Comparison of ENCODE assay signal across 8 mouse cellular contexts in the genomic region with DNA sequence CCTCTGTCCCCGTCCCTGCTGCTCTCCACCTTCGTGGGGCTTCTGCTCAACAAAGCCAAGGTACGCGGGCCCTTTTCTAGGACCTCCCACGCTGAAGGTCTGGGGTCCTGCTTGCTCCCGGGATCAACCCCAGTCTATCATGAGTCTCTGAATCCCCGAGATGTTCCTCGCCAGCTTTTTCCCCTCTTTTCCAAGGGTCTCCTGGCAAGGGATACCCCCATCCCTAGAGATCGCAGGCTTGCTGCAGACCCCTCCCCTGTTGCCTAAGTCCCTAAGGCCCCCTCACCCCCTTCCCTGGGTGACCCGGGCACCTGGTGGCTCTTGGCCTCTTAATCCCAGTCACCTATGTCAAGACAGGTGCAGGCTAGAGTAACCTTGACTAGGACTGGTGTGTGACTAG. TPM values are rescaled to one million over a fixed set of nuclear protein-coding genes. Genes with fewer than 3 reads are reported as not detected.
DNase-seq lines count a peak whose midpoint lies in the region; ATAC-seq and TF ChIP-seq lines count a peak whose summit lies in the region.

No protein-coding gene starts in this region.

- no peak for TF ChIP-seq CTCF in MEL (IDR thresholded peaks at IDR 0.05 in 2 of 3, conservative IDR thresholded peaks at IDR 0.05 in 1 of 3; ENCODE audit: control insufficient read depth in 1 of 3, insufficient read depth in 1 of 3, low read depth in 2 of 3, low read length in 3 of 3, poor library complexity in 1 of 3, severe bottlenecking in 1 of 3)

- no peak for TF ChIP-seq EP300 in MEL (IDR thresholded peaks at IDR 0.05; ENCODE audit: low read depth in 1 of 2, low read length in 2 of 2)

- TF ChIP-seq POLR2A in MEL (IDR thresholded peaks at IDR 0.05; ENCODE audit: control insufficient read depth in 1 of 2, insufficient read depth in 1 of 2, low read depth in 1 of 2, low read length in 2 of 2, poor library complexity in 1 of 2): no peak

- no peak for TF ChIP-seq RAD21 in MEL (IDR thresholded peaks at IDR 0.05; ENCODE audit: low read depth, low read length)

- intact Hi-C loops in heart, postnatal 25 days (cut with DNase I): no loop called here

- H3K9ac ChIP-seq in heart, embryonic 11.5 days (ENCODE audit: low read depth, low read length): peak overlapping the region; percentile 92
- peak overlapping the region; percentile 82 for H3K9ac ChIP-seq in MEL (ENCODE audit: control insufficient read depth, low read depth, low read length, poor library complexity, severe bottlenecking)
- peak overlapping the region; percentile 93 for H3K9ac ChIP-seq in heart, embryonic 15.5 days

- no peak for ATAC-seq in heart, embryonic 11.5 days (replicated peaks; ENCODE audit: insufficient number of reproducible peaks, low FRiP score, low TSS enrichment)
- ATAC-seq in heart, embryonic 15.5 days (replicated peaks; ENCODE audit: insufficient number of reproducible peaks, insufficient read depth, low FRiP score, low read depth): no peak
- no peak for ATAC-seq in granulocyte monocyte progenitor cell, adult 5-6 weeks (replicated peaks; ENCODE audit: poor library complexity, severe bottlenecking)

- peaks cover 59% of the 10 kb centered on the region for H3K4me1 ChIP-seq in heart, embryonic 11.5 days (ENCODE audit: control insufficient read depth, insufficient read depth, low read length)
- H3K4me1 ChIP-seq in MEL (ENCODE audit: control insufficient read depth in 1 of 2, insufficient read depth in 2 of 2, low read length in 2 of 2): peaks cover 0 to 25% of the 10 kb centered on the region in 2 experiments; a peak in 3 of 4 replicates
- H3K4me1 ChIP-seq in heart, embryonic 15.5 days (replicated peaks): peaks cover 83% of the 10 kb centered on the region
- peaks cover 50% of the 10 kb centered on the region for H3K4me1 ChIP-seq in midbrain, embryonic 10.5 days

- H3K27ac ChIP-seq in heart, embryonic 11.5 days (ENCODE audit: low read depth, low read length): peak overlapping the region; percentile 81
- no peak overlapping the region for H3K27ac ChIP-seq in MEL (ENCODE audit: control insufficient read depth, low read depth, low read length)
- H3K27ac ChIP-seq in heart, embryonic 15.5 days: peak overlapping the region; percentile 94
- H3K27ac ChIP-seq in midbrain, embryonic 10.5 days (replicated peaks): peak overlapping the region; percentile 85

- no peaks in the 10 kb centered on the region; the same call in 1 of the 2 replicates for H3K27me3 ChIP-seq in heart, embryonic 11.5 days (ENCODE audit: control insufficient read depth, insufficient read depth, low read length)
- H3K27me3 ChIP-seq in MEL (ENCODE audit: control insufficient read depth in 1 of 2, insufficient read depth in 2 of 2, low read length in 2 of 2): no peaks in the 10 kb centered on the region
- 0 out of 2 replicates have a peak, but pooled peaks cover 3% of the 10 kb centered on the region for H3K27me3 ChIP-seq in heart, embryonic 15.5 days
- peaks cover 97% of the 10 kb centered on the region for H3K27me3 ChIP-seq in midbrain, embryonic 10.5 days (ENCODE audit: low read depth, poor library complexity, severe bottlenecking)

- peak overlapping the region; percentile 99 for H3K4me2 ChIP-seq in heart, embryonic 11.5 days
- peak overlapping the region; percentile 92 for H3K4me2 ChIP-seq in heart, embryonic 15.5 days

- no peaks in the 10 kb centered on the region for H3K36me3 ChIP-seq in heart, embryonic 11.5 days (ENCODE audit: control insufficient read depth, insufficient read depth, low read length)
- peaks cover 0 to 7% of the 10 kb centered on the region in 2 experiments; a peak in 2 of 4 replicates for H3K36me3 ChIP-seq in MEL (ENCODE audit: control insufficient read depth in 1 of 2, insufficient read depth in 2 of 2, low read length in 2 of 2)
- peaks cover 3% of the 10 kb centered on the region; the same call in 1 of the 2 replicates for H3K36me3 ChIP-seq in heart, embryonic 15.5 days
- no peaks in the 10 kb centered on the region for H3K36me3 ChIP-seq in midbrain, embryonic 10.5 days

- H3K4me3 ChIP-seq in heart, embryonic 11.5 days (ENCODE audit: low read depth, low read length): peak overlapping the region; percentile 73
- H3K4me3 ChIP-seq in MEL (ENCODE audit: control insufficient read depth in 1 of 2, insufficient read depth in 1 of 2, low read depth in 2 of 2, low read length in 2 of 2): peak overlapping the region; percentile 61 to 87
- H3K4me3 ChIP-seq in heart, embryonic 15.5 days: peak overlapping the region; percentile 78
- peak overlapping the region; percentile 76 for H3K4me3 ChIP-seq in midbrain, embryonic 10.5 days

- H3K9me3 ChIP-seq in heart, embryonic 11.5 days (replicated peaks; ENCODE audit: control insufficient read depth, low read length): no peaks in the 10 kb centered on the region
- no peaks in the 10 kb centered on the region for H3K9me3 ChIP-seq in MEL (replicated peaks; ENCODE audit: insufficient read depth, low read length)
- H3K9me3 ChIP-seq in heart, embryonic 15.5 days (replicated peaks): no peaks in the 10 kb centered on the region
- H3K9me3 ChIP-seq in midbrain, embryonic 10.5 days (replicated peaks): no peaks in the 10 kb centered on the region

- H3K79me2 ChIP-seq in MEL (ENCODE audit: control insufficient read depth, insufficient read depth, low read length, poor library complexity): no peaks in the 10 kb centered on the region; the same call in 1 of the 2 replicates

- WGBS in heart, embryonic 11.5 days (ENCODE audit: insufficient replicate concordance): 3% methylated on average over 10 of the region's 10 CpGs
- 4% methylated on average over 10 of the region's 10 CpGs for WGBS in heart, embryonic 15.5 days
- WGBS in midbrain, embryonic 10.5 days: 3% methylated on average over 10 of the region's 10 CpGs

- no peak for DNase-seq in heart, postnatal 25 days (ENCODE audit: low spot score)
- DNase-seq in MEL (ENCODE audit: low read depth, low spot score) (no peak), adipocyte (ENCODE audit: low spot score) (no peak)
- no peak for DNase-seq in midbrain, embryonic 10.5 days (ENCODE audit: low spot score)
- DNase-seq in layer of hippocampus, adult 8-10 months (ENCODE audit: low spot score in 2 of 2): no peak

RNA-seq across cellular contexts. Expression of gene Mfrp, which starts 16.3 kb away (rescaled TPM):
- polyA plus RNA-seq in heart, embryonic 11.5 days (2014; fragmentation: Nextera tagmentation; extraction: Ambion mirVana): 0.16 TPM in 1 of 2 replicates, not detected in the other
- not detected for total RNA-seq in heart, postnatal 25 days (2021)
- total RNA-seq in MEL (2012; rRNA removed): not detected in 2 replicates
- under 1 TPM in 1 of 2 experiments, not detected in 1; 0.10 TPM for polyA plus RNA-seq in MEL (2012; ENCODE audit: insufficient read depth in 1 of 2, insufficient read length in 2 of 2, low read depth in 1 of 2, low replicate concordance in 2 of 2, missing spikeins in 1 of 2)
- not detected in 2 replicates for polyA plus RNA-seq in heart, embryonic 15.5 days (2015; fragmentation: Nextera tagmentation; extraction: Ambion mirVana)
- 0.07 and 0.17 TPM in 2 replicates for polyA plus RNA-seq in midbrain, embryonic 10.5 days (2016; fragmentation: Nextera tagmentation; extraction: Ambion mirVana)
- total RNA-seq in layer of hippocampus, adult 8-10 months (2022): 1 to 10 TPM in 2 of 4 experiments, under 1 TPM in 2; 0.33 to 1.4 (median 0.95) TPM
- not detected in 2 replicates for total RNA-seq in granulocyte monocyte progenitor cell, adult 5-6 weeks (2014; fragmentation: Nextera tagmentation)
- 0.15 TPM in 1 of 2 replicates, not detected in the other for total RNA-seq in granulocyte monocyte progenitor cell, adult 5-6 weeks (2017)

RNA-seq across cellular contexts. Expression of gene Usp2, which starts 18.5 kb away (rescaled TPM):
- polyA plus RNA-seq in heart, embryonic 11.5 days (2014; fragmentation: Nextera tagmentation; extraction: Ambion mirVana): 51.3 and 53.8 TPM in 2 replicates
- 100 to 1,000 TPM in 1 of 2 experiments, 10 to 100 TPM in 1; 77.7 to 191 TPM for total RNA-seq in heart, postnatal 25 days (2021)
- 3.6 and 4.3 TPM in 2 replicates for total RNA-seq in MEL (2012; rRNA removed)
- 10 to 100 TPM in 1 of 2 experiments, not detected in 1; 13.9 TPM for polyA plus RNA-seq in MEL (2012; ENCODE audit: insufficient read depth in 1 of 2, insufficient read length in 2 of 2, low read depth in 1 of 2, low replicate concordance in 2 of 2, missing spikeins in 1 of 2)
- 69.9 and 74.9 TPM in 2 replicates for polyA plus RNA-seq in heart, embryonic 15.5 days (2015; fragmentation: Nextera tagmentation; extraction: Ambion mirVana)
- 11.3 and 16.5 TPM in 2 replicates for polyA plus RNA-seq in midbrain, embryonic 10.5 days (2016; fragmentation: Nextera tagmentation; extraction: Ambion mirVana)
- total RNA-seq in layer of hippocampus, adult 8-10 months (2022): 100 to 1,000 TPM in 1 of 4 experiments, 10 to 100 TPM in 3; 82.1 to 101 (median 90.9) TPM
- total RNA-seq in granulocyte monocyte progenitor cell, adult 5-6 weeks (2014; fragmentation: Nextera tagmentation): 3.6 and 12.0 TPM in 2 replicates
- 1.2 and 3.1 TPM in 2 replicates for total RNA-seq in granulocyte monocyte progenitor cell, adult 5-6 weeks (2017)

RNA-seq across cellular contexts. Expression of gene C1qtnf5, which starts 21.8 kb away (rescaled TPM):
- polyA plus RNA-seq in heart, embryonic 11.5 days (2014; fragmentation: Nextera tagmentation; extraction: Ambion mirVana): 0.43 and 1.2 TPM in 2 replicates
- total RNA-seq in heart, postnatal 25 days (2021): 10 to 100 TPM in 1 of 2 experiments, 1 to 10 TPM in 1; 9.7 to 10.9 TPM
- total RNA-seq in MEL (2012; rRNA removed): 0.19 TPM in 1 of 2 replicates, not detected in the other
- polyA plus RNA-seq in MEL (2012; ENCODE audit: insufficient read depth in 1 of 2, insufficient read length in 2 of 2, low read depth in 1 of 2, low replicate concordance in 2 of 2, missing spikeins in 1 of 2): under 1 TPM in 1 of 2 experiments, not detected in 1; 0.13 TPM
- polyA plus RNA-seq in heart, embryonic 15.5 days (2015; fragmentation: Nextera tagmentation; extraction: Ambion mirVana): 3.8 TPM in 2 replicates
- polyA plus RNA-seq in midbrain, embryonic 10.5 days (2016; fragmentation: Nextera tagmentation; extraction: Ambion mirVana): 0.29 and 0.93 TPM in 2 replicates
- 10 to 100 TPM; 14.6 to 23.4 (median 18.8) TPM for total RNA-seq in layer of hippocampus, adult 8-10 months (2022)
- total RNA-seq in granulocyte monocyte progenitor cell, adult 5-6 weeks (2014; fragmentation: Nextera tagmentation): not detected in 2 replicates
- not detected in 2 replicates for total RNA-seq in granulocyte monocyte progenitor cell, adult 5-6 weeks (2017)

RNA-seq across cellular contexts. Expression of gene Gm49380, which starts 28.0 kb away (rescaled TPM):
- polyA plus RNA-seq in heart, embryonic 11.5 days (2014; fragmentation: Nextera tagmentation; extraction: Ambion mirVana): 0.28 TPM in 1 of 2 replicates, not detected in the other
- total RNA-seq in heart, postnatal 25 days (2021): under 1 TPM in 1 of 2 experiments, not detected in 1; 0.11 TPM
- not detected in 2 replicates for total RNA-seq in MEL (2012; rRNA removed)
- polyA plus RNA-seq in MEL (2012; ENCODE audit: insufficient read depth in 1 of 2, insufficient read length in 2 of 2, low read depth in 1 of 2, low replicate concordance in 2 of 2, missing spikeins in 1 of 2): under 1 TPM in 1 of 2 experiments, not detected in 1; 0.24 TPM
- polyA plus RNA-seq in heart, embryonic 15.5 days (2015; fragmentation: Nextera tagmentation; extraction: Ambion mirVana): 0.05 and 0.13 TPM in 2 replicates
- polyA plus RNA-seq in midbrain, embryonic 10.5 days (2016; fragmentation: Nextera tagmentation; extraction: Ambion mirVana): 0.35 and 0.63 TPM in 2 replicates
- total RNA-seq in layer of hippocampus, adult 8-10 months (2022): 1 to 10 TPM in 1 of 4 experiments, under 1 TPM in 3; 0.43 to 1.1 (median 0.58) TPM
- not detected in 2 replicates for total RNA-seq in granulocyte monocyte progenitor cell, adult 5-6 weeks (2014; fragmentation: Nextera tagmentation)
- not detected in 2 replicates for total RNA-seq in granulocyte monocyte progenitor cell, adult 5-6 weeks (2017)

RNA-seq across cellular contexts. Expression of gene Rnf26, which starts 28.0 kb away (rescaled TPM):
- 35.2 and 38.2 TPM in 2 replicates for polyA plus RNA-seq in heart, embryonic 11.5 days (2014; fragmentation: Nextera tagmentation; extraction: Ambion mirVana)
- total RNA-seq in heart, postnatal 25 days (2021): 1 to 10 TPM; 7.7 to 8.1 TPM
- 13.3 and 14.0 TPM in 2 replicates for total RNA-seq in MEL (2012; rRNA removed)
- 10 to 100 TPM in 1 of 2 experiments, not detected in 1; 55.1 TPM for polyA plus RNA-seq in MEL (2012; ENCODE audit: insufficient read depth in 1 of 2, insufficient read length in 2 of 2, low read depth in 1 of 2, low replicate concordance in 2 of 2, missing spikeins in 1 of 2)
- 28.7 and 39.9 TPM in 2 replicates for polyA plus RNA-seq in heart, embryonic 15.5 days (2015; fragmentation: Nextera tagmentation; extraction: Ambion mirVana)
- 81.3 and 81.5 TPM in 2 replicates for polyA plus RNA-seq in midbrain, embryonic 10.5 days (2016; fragmentation: Nextera tagmentation; extraction: Ambion mirVana)
- total RNA-seq in layer of hippocampus, adult 8-10 months (2022): 10 to 100 TPM; 27.2 to 31.7 (median 28.4) TPM
- 44.9 and 55.6 TPM in 2 replicates for total RNA-seq in granulocyte monocyte progenitor cell, adult 5-6 weeks (2014; fragmentation: Nextera tagmentation)
- total RNA-seq in granulocyte monocyte progenitor cell, adult 5-6 weeks (2017): 17.8 and 19.3 TPM in 2 replicates

Comparison
In these comparisons a context has a peak if more than half of its experiments do, and no peak if none do; other contexts are left out.
1. RNA of gene Usp2, which starts 18.5 kb away (total RNA-seq): 77.7 to 191 TPM in heart, postnatal 25 days and 82.1 to 101 TPM in layer of hippocampus, adult 8-10 months; 1.2 to 12.0 TPM in granulocyte monocyte progenitor cell, adult 5-6 weeks and 3.6 to 4.3 TPM in MEL; every median in the first group is over 4 times any median in the second.
2. Peak in every context shown above with its lines, with median percentiles within 50 percentile points of each other: H3K4me3 ChIP-seq and H3K9ac ChIP-seq.